Mouse (Mus musculus): Measurements from ENCODE around the gene Olfr128. TPM values are rescaled to one million over a fixed set of nuclear protein-coding genes. Genes with fewer than 3 reads are reported as not detected.

Gene Olfr128
- not detected in 2 replicates for polyA plus RNA-seq (2012; ENCODE audit: low replicate concordance)

DNA sequence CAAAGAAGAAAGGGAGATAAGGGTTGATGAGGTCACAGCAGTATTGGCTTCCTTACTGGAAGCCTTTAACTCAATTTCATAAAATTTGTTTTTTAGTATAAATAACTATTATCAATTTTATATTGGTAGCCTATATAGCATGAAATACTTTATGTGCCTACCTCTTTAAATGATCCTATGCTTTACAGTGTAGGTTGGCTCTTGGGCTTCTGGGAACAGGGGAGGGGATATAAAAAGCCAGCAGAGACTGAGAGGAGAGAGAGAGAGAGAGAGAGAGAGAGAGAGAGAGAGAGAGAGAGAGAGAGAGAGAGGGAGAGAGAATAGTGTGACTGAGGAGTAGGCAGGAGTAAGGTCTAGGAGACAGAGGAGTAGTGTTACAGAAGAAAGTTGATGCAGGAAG is at the start of gene Olfr128:
Gene Olfr128 (plus strand): TSS at position 301 of the 400 bp plus-strand sequence.

GRCm38 (mm10) chr17:37900137-37900536 is 20.2 kb upstream of the Olfr128 start, which contains the start of gene Olfr127:
Olfr127 (plus strand) TSS chr17:37900437.

DNA sequence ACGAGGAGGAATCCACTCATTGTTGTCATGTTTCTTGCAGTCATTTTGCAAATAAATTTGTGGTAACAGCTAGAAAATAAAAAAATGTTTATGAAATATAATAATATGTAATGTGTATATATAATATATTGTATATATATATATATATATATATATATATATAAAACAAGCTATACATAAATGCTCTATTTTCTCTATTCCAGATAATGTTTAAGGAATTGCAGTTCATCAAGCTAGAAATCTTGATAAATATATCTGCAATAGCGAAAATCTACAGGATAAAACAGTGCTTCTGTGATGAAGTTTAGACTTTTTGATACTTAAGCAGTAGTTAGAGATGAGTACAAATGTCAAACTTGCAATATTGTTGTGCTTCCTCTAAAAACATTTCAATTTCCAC is 32.6 kb downstream of the Olfr128 start, which contains the start of gene Olfr761:
Gene Olfr761 (minus strand): TSS at position 101 of the 400 bp plus-strand sequence.

Other genes starting within 250 kb of the Olfr128 start
- not detected in 2 replicates for gene Olfr119, start 224.0 kb upstream of the Olfr128 start, polyA plus RNA-seq (2012; ENCODE audit: low replicate concordance)
- not detected in 2 replicates for gene Olfr120, start 198.7 kb upstream of the Olfr128 start, polyA plus RNA-seq (2012; ENCODE audit: low replicate concordance)
- gene Olfr121, start 171.7 kb upstream of the Olfr128 start, polyA plus RNA-seq (2012; ENCODE audit: low replicate concordance): not detected in 2 replicates
- gene Olfr122, start 151.9 kb upstream of the Olfr128 start, polyA plus RNA-seq (2012; ENCODE audit: low replicate concordance): not detected in 2 replicates
- not detected in 2 replicates for gene Olfr123, start 127.0 kb upstream of the Olfr128 start, polyA plus RNA-seq (2012; ENCODE audit: low replicate concordance)
- gene Olfr124, start 120.7 kb upstream of the Olfr128 start, polyA plus RNA-seq (2012; ENCODE audit: low replicate concordance): not detected in 2 replicates
- not detected in 2 replicates for gene Olfr125, start 87.6 kb upstream of the Olfr128 start, polyA plus RNA-seq (2012; ENCODE audit: low replicate concordance)
- gene Olfr126, start 73.1 kb upstream of the Olfr128 start, polyA plus RNA-seq (2012; ENCODE audit: low replicate concordance): not detected in 2 replicates
- not detected in 2 replicates for gene Olfr127, start 20.1 kb upstream of the Olfr128 start, polyA plus RNA-seq (2012; ENCODE audit: low replicate concordance)
- gene Olfr761, start 32.5 kb downstream of the Olfr128 start, polyA plus RNA-seq (2012; ENCODE audit: low replicate concordance): not detected in 2 replicates
- not detected in 2 replicates for gene Olfr129, start 139.5 kb downstream of the Olfr128 start, polyA plus RNA-seq (2012; ENCODE audit: low replicate concordance)
- not detected in 2 replicates for gene Olfr130, start 143.4 kb downstream of the Olfr128 start, polyA plus RNA-seq (2012; ENCODE audit: low replicate concordance)
- gene Olfr131, start 168.1 kb downstream of the Olfr128 start, polyA plus RNA-seq (2012; ENCODE audit: low replicate concordance): not detected in 2 replicates
- not detected in 2 replicates for gene Olfr132, start 214.0 kb downstream of the Olfr128 start, polyA plus RNA-seq (2012; ENCODE audit: low replicate concordance)
- gene Olfr133, start 224.7 kb downstream of the Olfr128 start, polyA plus RNA-seq (2012; ENCODE audit: low replicate concordance): not detected in 2 replicates